Mouse (Mus musculus) 416B (cell line): ENCODE data around the gene Timm29.
"Not testable (repeated sequence)": the region's sequence is repeated elsewhere in the genome, so short reads cannot be mapped to it uniquely, and the experiment has no call there.

Experiments
- DNase-seq: peaks from one replicate; pipeline ENCODE4 v3.0.0; 2011; ENCODE audit warnings: low read depth

Gene Timm29

DNA sequence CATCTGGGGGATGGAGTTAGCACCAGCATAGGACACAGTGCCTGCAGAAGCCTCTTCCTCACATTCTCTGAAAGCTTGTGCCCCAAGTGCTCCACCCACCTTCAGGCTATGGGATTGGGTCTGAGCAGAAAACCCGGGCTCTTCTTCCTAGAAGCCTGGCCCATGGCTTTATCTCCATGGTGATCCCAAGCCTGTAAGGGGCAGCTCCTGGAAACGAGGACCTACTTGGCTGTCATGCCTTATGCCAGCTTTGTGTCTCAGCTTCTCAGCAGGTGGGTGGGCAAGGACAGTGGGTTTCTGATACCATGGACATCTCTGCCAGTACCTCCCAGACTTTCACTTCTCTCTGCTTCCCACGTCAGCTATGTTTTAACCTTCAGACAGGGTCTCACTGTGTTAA is 14.3 kb upstream of the Timm29 start:
- DNase-seq = no peak

GRCm38 (mm10) chr9:21585401-21585800 is 7.1 kb upstream of the Timm29 start:
- DNase-seq = no peak

GRCm38 (mm10) chr9:21587678-21588349 is 4.7 kb upstream of the Timm29 start:
- no peak for DNase-seq

DNA sequence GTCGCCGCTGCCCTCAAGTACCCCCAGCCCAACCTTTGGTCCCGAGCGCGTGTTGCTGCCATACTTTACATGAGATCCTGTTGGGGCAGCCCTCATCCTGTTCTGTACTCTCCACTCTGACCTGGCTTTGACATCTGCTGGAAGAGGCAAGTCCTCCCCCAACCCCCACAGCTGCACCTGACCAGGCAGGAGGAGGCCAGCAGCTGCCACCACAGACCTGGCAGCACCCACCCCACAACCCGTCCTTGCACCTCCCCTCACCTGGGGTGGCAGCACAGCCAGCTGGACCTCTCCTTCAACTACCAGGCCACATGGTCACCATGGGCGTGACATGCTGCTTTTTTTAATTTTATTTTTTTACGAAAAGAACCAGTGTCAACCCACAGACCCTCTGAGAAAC is 4.2 kb upstream of the Timm29 start:
- DNase-seq = no peak

DNA sequence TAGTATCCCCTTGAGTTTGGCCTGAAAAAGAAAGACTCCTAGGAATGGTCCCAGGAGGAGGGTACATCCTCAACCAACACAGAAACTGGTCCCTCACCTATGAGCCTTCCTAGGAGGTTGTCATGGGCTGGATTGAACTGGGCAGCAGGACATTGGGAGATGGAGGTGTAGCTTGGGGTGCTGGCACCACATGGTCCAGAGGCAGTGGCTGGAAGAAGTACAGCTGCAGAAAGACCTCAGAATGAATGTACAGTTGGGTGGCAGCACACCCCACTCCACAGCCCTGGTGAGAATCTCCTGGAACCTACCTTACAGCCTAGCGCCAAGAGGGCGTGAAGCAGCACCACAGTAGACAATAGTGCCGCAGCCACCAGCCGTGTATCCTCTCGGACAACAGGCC is 3.0 kb upstream of the Timm29 start:
- no peak for DNase-seq

DNA sequence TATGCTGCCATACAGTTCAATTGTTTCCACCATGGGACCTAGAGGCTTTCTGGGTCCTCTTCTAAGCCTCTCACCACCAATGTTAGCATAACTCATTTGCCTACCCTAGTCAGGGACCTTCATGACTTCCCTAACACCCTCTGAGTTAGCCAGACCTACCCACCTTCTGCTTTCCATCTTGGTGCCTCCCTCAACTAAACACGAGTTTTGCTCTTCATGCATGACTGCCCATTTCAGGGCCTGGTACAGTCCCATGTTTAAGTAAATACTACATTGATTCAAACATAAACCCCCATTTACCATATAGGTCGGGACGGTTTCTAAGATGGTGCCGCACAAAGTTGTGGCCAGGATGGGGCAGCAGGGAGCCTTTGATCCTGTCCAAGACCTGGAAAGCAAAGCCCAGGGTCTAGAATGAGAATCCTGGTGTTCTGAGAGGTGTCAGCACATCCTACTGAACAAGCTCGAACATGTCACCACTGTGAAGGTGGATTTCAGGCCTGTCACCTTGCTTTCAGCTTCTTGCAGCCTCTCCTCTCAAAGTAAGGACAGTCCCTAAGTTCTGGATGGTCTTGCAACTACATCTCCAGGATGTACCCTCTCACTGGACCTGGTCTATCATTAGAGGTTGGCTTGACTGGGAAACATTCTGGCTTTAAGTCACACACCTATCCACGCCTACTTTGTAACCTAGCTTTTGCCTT is 1.2 kb upstream of the Timm29 start:
- DNase-seq = no peak

GRCm38 (mm10) chr9:21591831-21592702 is 455 bp upstream of the Timm29 start:
- DNase-seq = no peak

DNA sequence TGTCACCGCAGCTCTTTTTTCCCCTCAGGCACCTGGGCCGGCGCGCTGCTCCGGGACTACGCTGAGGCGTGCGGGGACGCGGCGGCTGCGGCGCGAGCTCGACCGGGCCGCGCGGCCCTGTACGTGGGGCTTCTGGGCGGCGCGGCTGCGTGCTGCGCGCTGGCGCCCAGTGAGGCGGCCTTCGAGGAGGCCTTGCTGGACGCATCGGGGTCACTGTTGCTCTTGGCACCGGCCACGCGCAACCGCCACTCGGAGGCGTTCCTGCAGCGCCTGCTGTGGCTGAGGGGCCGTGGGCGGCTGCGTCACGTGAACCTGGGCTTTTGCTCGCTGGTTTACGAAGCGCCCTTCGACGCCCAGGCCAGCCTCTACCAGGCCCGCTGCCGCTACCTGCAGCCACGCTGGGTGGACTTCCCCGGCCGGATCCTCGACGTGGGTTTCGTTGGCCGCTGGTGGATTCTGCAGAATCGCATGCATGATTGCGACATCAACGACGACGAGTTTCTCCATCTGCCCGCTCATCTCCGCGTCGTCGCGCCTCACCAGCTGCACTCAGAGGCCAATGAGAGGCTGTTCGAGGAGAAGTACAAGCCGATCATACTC is 700 bp downstream of the Timm29 start:
- peak; percentile 61 for DNase-seq

- not testable (repeated sequence) for DNase-seq
Measured at GRCm38 (mm10) chr9:21594350-21594749, 1.8 kb downstream of the Timm29 start.

DNA sequence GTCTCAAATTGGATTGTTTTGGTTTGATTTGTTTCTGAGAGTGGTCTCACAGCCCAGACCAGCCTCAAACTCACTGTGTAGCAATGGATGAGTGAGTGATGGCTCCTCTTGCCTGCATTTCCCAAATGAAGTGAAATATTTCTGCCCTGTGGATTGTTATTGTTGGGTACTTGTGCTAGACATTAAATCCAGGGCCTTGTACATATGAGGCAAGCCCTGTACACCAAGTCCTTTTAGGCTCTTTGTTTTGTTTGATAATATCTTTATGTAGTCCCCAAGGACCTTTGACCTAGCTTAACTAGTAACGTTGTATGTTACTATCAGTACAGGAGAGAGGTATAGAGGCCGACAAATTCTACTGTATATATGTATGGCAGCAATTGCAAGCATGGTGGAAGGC is 2.3 kb downstream of the Timm29 start:
- DNase-seq = no peak

DNA sequence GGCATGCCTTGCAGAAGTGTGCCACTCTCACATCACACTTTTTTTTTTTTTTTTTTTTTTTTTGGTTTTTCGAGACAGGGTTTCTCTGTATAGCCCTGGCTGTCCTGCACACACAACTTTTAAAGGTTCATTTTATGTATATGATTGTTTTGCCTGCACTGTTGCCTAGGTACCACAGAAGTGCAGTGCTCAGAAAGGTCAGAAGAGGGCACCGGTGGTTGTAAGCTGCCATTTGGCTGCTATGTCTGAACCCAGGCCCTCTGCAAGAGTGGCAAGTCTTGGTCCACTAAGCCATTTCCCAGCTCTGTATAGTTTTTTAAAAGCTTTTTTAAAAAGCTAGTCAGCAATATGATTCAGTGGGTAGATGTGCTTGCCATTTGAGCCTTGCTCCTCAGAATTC is 5.7 kb downstream of the Timm29 start:
- peak; percentile 68 for DNase-seq

DNA sequence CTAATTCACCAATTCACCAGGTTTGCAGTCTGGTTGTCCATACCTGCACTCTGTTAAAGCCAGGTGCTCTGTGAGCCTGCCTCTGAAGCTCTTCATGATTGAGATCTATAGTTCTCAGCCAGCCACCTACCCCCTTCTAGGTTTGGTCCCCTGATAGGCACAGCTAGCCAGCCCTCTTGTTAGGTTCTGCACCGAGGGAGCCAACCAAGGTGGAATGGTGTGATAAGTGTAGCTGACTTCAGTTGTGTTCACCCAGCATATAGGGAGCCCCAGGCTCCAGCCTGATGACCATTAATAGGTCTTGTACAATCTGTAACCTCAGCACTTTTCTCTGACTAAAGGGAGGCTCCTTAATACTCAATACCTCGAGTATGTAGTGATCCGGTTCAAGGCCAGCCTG is 7.7 kb downstream of the Timm29 start:
- no peak for DNase-seq

- no peak for DNase-seq
Measured at GRCm38 (mm10) chr9:21601073-21601472, 8.6 kb downstream of the Timm29 start.

DNA sequence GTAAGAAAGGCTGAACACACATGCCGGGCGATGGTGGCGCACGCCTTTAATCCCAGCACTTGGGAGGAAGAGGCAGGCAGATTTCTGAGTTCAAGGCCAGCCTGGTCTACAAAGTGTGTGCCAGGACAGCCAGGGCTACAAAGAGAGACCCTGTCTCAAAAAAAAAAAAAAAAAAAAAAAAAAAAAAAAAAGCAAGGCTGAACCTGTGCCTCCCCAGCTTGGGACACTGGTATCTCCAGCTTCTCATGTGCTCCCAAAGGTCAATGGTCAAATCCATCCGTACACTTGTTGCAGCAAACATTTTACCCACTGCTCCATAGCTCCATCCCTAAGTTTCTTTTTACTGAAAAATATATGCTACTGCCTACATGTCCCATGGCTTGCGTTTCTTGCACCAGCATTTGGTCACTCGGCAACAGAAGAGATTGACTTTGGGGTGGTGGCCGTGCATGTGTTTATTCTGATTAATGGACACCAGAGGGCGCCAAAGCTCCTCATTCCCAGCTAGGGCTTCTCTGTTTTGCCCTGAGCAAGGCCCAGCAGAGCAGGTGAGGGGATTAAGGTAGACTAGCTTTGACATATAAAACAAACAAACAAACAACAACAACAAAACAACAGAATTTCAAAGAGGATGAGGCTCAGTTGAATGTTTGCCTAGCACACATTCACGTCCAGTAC is 9.3 kb downstream of the Timm29 start:
- DNase-seq = peak; percentile 84

- DNase-seq = no peak
Measured at GRCm38 (mm10) chr9:21604119-21604518, 11.6 kb downstream of the Timm29 start.

DNA sequence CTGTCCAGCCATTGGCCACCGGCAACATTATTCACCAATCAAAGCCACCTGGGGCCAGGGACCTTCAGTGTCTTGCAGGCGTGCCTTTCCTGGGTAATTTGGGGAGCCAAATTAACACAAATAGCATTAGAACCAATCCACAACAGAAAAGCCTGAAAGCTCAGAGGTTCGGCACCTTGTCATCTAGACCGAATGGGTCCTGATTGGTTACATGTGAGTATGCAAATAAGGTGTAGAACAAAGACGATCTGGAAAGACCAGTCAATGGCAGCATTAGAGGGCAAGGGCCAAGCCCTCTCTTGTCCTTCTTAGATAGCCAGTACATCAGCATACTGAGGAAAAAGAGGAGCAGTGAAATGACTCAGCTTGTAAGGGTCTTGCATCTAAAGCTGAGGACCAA is 13.3 kb downstream of the Timm29 start:
- DNase-seq = no peak

DNA sequence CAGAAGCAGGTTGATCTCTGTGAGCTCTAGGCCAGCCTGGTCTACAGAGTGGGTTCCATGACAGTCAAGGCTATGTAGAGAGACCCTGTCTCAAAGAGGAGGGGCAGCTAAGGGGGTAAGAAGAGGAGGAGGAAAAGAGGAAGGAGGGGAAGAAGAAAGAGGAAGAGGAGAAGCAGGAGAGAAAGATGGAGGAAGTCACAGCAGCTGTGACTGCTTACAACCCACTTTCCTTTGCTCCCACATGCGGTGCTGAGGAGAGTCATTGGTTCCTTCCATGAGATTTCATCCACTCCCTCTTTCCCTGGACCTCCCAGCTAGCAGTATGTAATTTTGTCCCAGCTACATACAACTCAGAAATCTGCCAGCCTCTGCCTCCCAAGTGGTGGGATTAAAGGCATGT is 14.1 kb downstream of the Timm29 start:
- DNase-seq = no peak

GRCm38 (mm10) chr9:21609861-21610260 is 17.3 kb downstream of the Timm29 start:
- peak; percentile 92 for DNase-seq

- peak; percentile 33 for DNase-seq
Measured at GRCm38 (mm10) chr9:21614864-21615616, 22.5 kb downstream of the Timm29 start.

GRCm38 (mm10) chr9:21615617-21616231 is 23.2 kb downstream of the Timm29 start, which contains the start of gene Smarca4:
Smarca4 (plus strand) TSS chr9:21616169.
- DNase-seq = peak; percentile 99
